Mouse (Mus musculus) thymus, postnatal 14 days (tissue): ENCODE data around the gene C130073F10Rik.
"Not testable (repeated sequence)": the region's sequence is repeated elsewhere in the genome, so short reads cannot be mapped to it uniquely, and the experiment has no call there.

ENCODE experiments used
- DNase-seq: peaks from one replicate; pipeline ENCODE4 v3.0.0; 2021

Gene C130073F10Rik

GRCm38 (mm10) chr4:101893656-101894420 lies at the start of gene C130073F10Rik:
TSS of gene C130073F10Rik (minus strand) at chr4:101893789.
- DNase-seq: no peak

DNA sequence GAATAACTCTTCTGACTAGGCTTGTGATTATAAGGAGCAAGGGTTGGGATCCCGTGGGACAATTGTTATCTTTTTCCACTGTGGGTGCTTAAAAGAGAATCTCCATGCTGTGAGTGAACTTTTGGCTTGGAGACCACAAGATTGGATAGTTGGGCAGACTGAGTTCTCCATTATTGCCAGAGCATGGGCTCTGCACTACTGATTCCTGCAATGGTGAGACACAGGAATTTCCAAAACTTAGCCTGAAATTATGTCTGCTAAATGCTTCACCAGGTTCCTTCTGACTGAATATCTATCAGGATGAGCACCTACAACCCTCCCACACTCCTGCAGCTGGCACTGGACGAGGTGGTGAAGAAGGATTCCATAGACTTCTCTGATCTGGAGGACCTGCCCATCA lies 46.5 kb upstream of the C130073F10Rik start, which contains the start of gene Gm12794:
Gene Gm12794 (plus strand): TSS at position 301 of the 400 bp plus-strand sequence.
- not testable (repeated sequence) for DNase-seq

DNA sequence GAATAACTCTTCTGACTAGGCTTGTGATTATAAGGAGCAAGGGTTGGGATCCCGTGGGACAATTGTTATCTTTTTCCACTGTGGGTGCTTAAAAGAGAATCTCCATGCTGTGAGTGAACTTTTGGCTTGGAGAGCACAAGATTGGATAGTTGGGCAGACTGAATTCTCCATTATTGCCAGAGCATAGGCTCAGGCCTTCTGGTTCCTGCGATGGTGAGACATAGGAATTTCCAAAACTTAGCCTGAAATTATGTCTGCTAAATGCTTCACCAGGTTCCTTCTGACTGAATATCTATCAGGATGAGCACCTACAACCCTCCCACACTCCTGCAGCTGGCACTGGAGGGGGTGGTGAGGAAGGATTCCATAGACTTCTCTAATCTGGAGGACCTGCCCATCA lies 15.2 kb upstream of the C130073F10Rik start, which contains the start of gene Gm12800:
Gene Gm12800 (plus strand): TSS at position 301 of the 400 bp plus-strand sequence.
- DNase-seq: not testable (repeated sequence)

- DNase-seq: no peak
Measured at GRCm38 (mm10) chr4:101889377-101889776, 4.2 kb downstream of the C130073F10Rik start.

DNA sequence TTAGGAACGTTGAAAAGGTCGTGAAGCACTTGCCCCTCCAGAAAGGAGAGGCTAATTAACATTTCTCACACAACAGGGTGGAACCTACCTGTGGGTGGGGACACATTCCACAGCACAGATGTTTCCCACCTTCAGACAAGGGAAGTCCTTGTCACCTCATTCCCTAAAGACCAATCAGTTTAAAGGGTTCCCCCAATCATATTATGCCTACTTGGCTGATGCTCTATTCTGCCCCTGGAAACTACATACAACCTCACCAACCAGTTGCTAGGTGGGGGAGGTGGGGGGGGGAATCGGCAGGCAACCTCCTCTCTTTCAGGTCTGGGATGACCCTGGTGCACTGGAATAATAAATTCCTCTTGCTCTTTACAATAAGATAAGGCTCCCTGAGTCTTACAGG lies 9.9 kb downstream of the C130073F10Rik start:
- no peak for DNase-seq

- DNase-seq: not testable (repeated sequence)
Measured at GRCm38 (mm10) chr4:101875687-101876086, 17.9 kb downstream of the C130073F10Rik start.

DNA sequence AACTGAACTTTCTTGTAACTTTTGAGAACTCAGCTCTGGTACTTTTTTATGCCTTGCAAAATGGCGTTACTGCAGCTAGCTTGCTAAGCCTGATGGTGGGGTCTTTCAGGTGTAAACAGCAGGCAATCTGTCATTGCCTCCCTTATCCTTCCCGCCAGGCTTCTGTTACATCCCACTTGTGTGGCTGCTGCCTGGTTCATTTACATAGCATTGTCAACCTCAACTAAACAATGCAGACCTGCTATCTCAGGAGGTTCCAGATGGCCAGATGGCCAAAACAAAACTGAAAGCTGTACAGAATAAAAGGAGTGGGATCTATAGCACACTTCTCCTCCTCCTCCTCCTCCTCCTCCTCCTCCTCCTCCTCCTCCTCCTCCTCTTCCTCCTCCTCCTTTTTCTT lies 21.6 kb downstream of the C130073F10Rik start:
- not testable (repeated sequence) for DNase-seq

DNA sequence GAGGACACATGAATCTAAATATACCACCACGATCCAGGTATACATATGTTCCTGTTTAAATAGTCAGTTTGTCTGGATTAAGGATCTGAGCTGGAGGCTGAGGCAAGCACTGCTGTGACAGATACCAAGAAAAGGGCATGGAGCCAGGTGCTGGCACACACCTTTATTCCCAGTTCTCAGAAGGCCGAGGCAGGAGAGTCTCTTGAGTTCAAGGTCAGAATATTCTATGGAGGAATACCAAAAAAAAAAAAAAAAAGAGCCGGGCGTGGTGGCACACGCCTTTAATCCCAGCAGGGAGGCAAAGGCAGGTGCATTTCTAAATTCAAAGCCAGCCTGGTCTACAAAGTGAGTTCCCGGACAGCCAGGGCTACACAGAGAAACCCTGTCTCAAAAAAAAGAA lies 31.3 kb downstream of the C130073F10Rik start:
- no peak for DNase-seq

- DNase-seq: no peak
Measured at GRCm38 (mm10) chr4:101860873-101861272, 32.7 kb downstream of the C130073F10Rik start.

GRCm38 (mm10) chr4:101850908-101851307 lies 42.7 kb downstream of the C130073F10Rik start:
- no peak for DNase-seq

DNA sequence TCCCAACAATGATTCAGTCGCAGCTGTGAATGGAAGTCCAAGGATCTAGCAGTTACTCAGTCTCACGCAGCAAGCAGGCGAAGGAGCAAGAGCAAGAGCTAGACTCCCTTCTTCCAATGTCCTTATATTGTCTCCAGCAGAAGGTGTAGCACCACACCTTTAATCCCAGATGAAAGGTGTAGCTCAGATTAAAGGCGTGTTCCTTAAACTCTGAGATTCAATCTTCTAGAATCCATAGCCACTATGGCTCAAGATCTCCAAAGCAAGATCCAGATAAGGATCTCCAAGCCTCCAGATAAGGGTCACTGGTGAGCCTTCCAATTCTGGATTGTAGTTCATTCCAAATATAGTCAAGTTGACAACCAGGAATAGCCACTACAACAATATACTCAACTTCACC lies 49.7 kb downstream of the C130073F10Rik start, which contains the start of gene B020004J07Rik:
Gene B020004J07Rik (minus strand): TSS at position 101 of the 400 bp plus-strand sequence.
- DNase-seq: not testable (repeated sequence)
